Mouse (Mus musculus): ENCODE measurements around the gene Inafm2. TPM values are rescaled to one million over a fixed set of nuclear protein-coding genes. Genes with fewer than 3 reads are reported as not detected.

Gene Inafm2
- polyA plus RNA-seq, 2 experiments = 5.0 to 18.3 TPM

- ATAC-seq (ENCODE audit: insufficient read depth) = no peak
- WGBS (ENCODE audit: insufficient replicate concordance) = 16% methylated on average over 4 of the region's 4 CpGs
- no peak overlapping the region for H3K9ac ChIP-seq (replicated peaks)
- DNase-seq (ENCODE audit: low read depth in 3 of 3, low spot score in 3 of 3) = no peak
- TF ChIP-seq CTCF (IDR thresholded peaks at IDR 0.05; ENCODE audit: low read depth) = no peak
- TF ChIP-seq EP300 (IDR thresholded peaks at IDR 0.05; ENCODE audit: low read depth) = no peak
- H3K27me3 ChIP-seq (ENCODE audit: control insufficient read depth, insufficient read depth, low read length) = peaks cover 7% of the 10 kb centered on the region
- no peak overlapping the region for H3K4me3 ChIP-seq (ENCODE audit: insufficient read depth in 1 of 2, low read depth in 2 of 2, low read length in 2 of 2)
- H3K9me3 ChIP-seq (ENCODE audit: control insufficient read depth, low read length) = no peaks in the 10 kb centered on the region
- peaks cover 6 to 19% of the 10 kb centered on the region in 2 experiments for H3K4me1 ChIP-seq (replicated peaks; ENCODE audit: control insufficient read depth in 2 of 2, insufficient read depth in 2 of 2, low read length in 1 of 2)
- no peaks in the 10 kb centered on the region for H3K36me3 ChIP-seq (replicated peaks; ENCODE audit: control insufficient read depth, insufficient read depth, low read depth)
- no peak overlapping the region for H3K27ac ChIP-seq
- H3K4me2 ChIP-seq (ENCODE audit: low read depth) = no peak overlapping the region
Measured at GRCm38 (mm10) chr2:118782303-118782702, 36.7 kb downstream of the Inafm2 start.

GRCm38 (mm10) chr2:118783093-118783492 lies 37.5 kb downstream of the Inafm2 start:
- Histone ChIP-seq H3K27ac (no peak overlapping the region), H3K4me2 (ENCODE audit: low read depth) (no peak overlapping the region), H3K4me1 (replicated peaks; ENCODE audit: control insufficient read depth in 2 of 2, insufficient read depth in 2 of 2, low read length in 1 of 2) (peaks cover 6 to 19% of the 10 kb centered on the region in 2 experiments), H3K9ac (replicated peaks) (no peak overlapping the region), H3K4me3 (ENCODE audit: insufficient read depth in 1 of 2, low read depth in 2 of 2, low read length in 2 of 2) (no peak overlapping the region), H3K9me3 (ENCODE audit: control insufficient read depth, low read length) (no peaks in the 10 kb centered on the region), H3K27me3 (ENCODE audit: control insufficient read depth, insufficient read depth, low read length) (peaks cover 7% of the 10 kb centered on the region), H3K36me3 (replicated peaks; ENCODE audit: control insufficient read depth, insufficient read depth, low read depth) (no peaks in the 10 kb centered on the region)
- ATAC-seq (ENCODE audit: insufficient read depth) (no peak), DNase-seq (ENCODE audit: low read depth in 3 of 3, low spot score in 3 of 3) (no peak)
- 21% methylated on average over 5 of the region's 5 CpGs for WGBS (ENCODE audit: insufficient replicate concordance)
- TF ChIP-seq CTCF (IDR thresholded peaks at IDR 0.05; ENCODE audit: low read depth) (no peak), EP300 (IDR thresholded peaks at IDR 0.05; ENCODE audit: low read depth) (no peak)

DNA sequence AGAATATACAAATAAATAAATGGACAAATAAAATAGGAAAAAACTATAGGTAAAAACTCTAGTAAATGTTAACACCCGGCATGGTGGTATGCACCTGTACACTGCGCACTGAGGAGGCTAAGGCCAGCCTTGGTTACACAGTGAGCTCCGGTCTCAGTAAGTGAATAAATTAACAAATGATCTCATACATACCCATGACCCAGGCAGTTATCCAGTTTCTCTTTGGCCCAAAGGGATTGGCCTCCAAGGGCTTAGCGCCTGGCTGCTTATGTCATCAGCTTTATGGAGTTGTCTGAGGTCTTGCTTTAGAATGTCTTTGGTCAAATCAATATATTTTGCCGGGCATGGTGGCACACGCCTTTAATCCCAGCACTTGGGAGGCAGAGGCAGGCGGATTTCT lies 38.1 kb downstream of the Inafm2 start:
- Histone ChIP-seq H3K4me2 (ENCODE audit: low read depth) (no peak overlapping the region), H3K9me3 (ENCODE audit: control insufficient read depth, low read length) (no peaks in the 10 kb centered on the region), H3K27ac (no peak overlapping the region), H3K9ac (replicated peaks) (no peak overlapping the region), H3K36me3 (replicated peaks; ENCODE audit: control insufficient read depth, insufficient read depth, low read depth) (no peaks in the 10 kb centered on the region), H3K4me3 (ENCODE audit: insufficient read depth in 1 of 2, low read depth in 2 of 2, low read length in 2 of 2) (no peak overlapping the region), H3K4me1 (replicated peaks; ENCODE audit: control insufficient read depth in 2 of 2, insufficient read depth in 2 of 2, low read length in 1 of 2) (peaks cover 6 to 19% of the 10 kb centered on the region in 2 experiments), H3K27me3 (ENCODE audit: control insufficient read depth, insufficient read depth, low read length) (peaks cover 7% of the 10 kb centered on the region)
- 78% methylated on average over 7 of the region's 7 CpGs for WGBS (ENCODE audit: insufficient replicate concordance)
- TF ChIP-seq CTCF (IDR thresholded peaks at IDR 0.05; ENCODE audit: low read depth) = no peak
- TF ChIP-seq EP300 (IDR thresholded peaks at IDR 0.05; ENCODE audit: low read depth) = no peak
- ATAC-seq (ENCODE audit: insufficient read depth) (no peak), DNase-seq (ENCODE audit: low read depth in 3 of 3, low spot score in 3 of 3) (no peak)

DNA sequence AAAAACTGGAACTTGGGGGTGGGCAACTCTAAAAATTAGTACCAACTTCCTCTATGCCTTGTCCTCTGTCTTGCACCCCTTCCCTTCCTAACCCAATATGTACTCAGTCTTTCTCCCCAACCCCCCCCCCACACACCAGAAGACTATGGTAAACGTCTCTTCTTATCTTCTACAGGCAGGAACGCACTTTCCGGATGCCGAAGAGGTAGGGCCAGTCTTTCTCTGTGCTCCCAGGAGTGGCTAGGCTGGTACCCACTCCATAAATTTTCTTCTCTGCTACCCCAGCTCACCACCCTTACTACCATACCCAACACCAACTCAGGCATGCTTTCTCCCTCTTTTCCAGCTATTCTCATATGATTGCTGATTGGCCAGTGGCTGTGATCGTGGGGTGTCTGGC lies 41.0 kb downstream of the Inafm2 start:
- no peak overlapping the region for H3K4me3 ChIP-seq (ENCODE audit: insufficient read depth in 1 of 2, low read depth in 2 of 2, low read length in 2 of 2)
- H3K9ac ChIP-seq (replicated peaks) = no peak overlapping the region
- WGBS (ENCODE audit: insufficient replicate concordance) = 36% methylated on average over 5 of the region's 5 CpGs
- no peak for TF ChIP-seq EP300 (IDR thresholded peaks at IDR 0.05; ENCODE audit: low read depth)
- no peak for TF ChIP-seq CTCF (IDR thresholded peaks at IDR 0.05; ENCODE audit: low read depth)
- ATAC-seq (ENCODE audit: insufficient read depth) = peak; percentile 36; the same call in 1 of the 2 replicates
- H3K36me3 ChIP-seq (replicated peaks; ENCODE audit: control insufficient read depth, insufficient read depth, low read depth) = no peaks in the 10 kb centered on the region
- no peaks in the 10 kb centered on the region for H3K9me3 ChIP-seq (ENCODE audit: control insufficient read depth, low read length)
- peaks cover 10 to 19% of the 10 kb centered on the region in 2 experiments for H3K4me1 ChIP-seq (replicated peaks; ENCODE audit: control insufficient read depth in 2 of 2, insufficient read depth in 2 of 2, low read length in 1 of 2)
- no peak overlapping the region for H3K4me2 ChIP-seq (ENCODE audit: low read depth)
- H3K27me3 ChIP-seq (ENCODE audit: control insufficient read depth, insufficient read depth, low read length) = no peaks in the 10 kb centered on the region; the same call in 1 of the 2 replicates
- no peak for DNase-seq (ENCODE audit: low read depth in 3 of 3, low spot score in 3 of 3)
- no peak overlapping the region for H3K27ac ChIP-seq

GRCm38 (mm10) chr2:118789501-118789900 lies 43.9 kb downstream of the Inafm2 start:
- no peaks in the 10 kb centered on the region for H3K27me3 ChIP-seq (ENCODE audit: control insufficient read depth, insufficient read depth, low read length)
- no peaks in the 10 kb centered on the region for H3K36me3 ChIP-seq (replicated peaks; ENCODE audit: control insufficient read depth, insufficient read depth, low read depth)
- no peak overlapping the region for H3K9ac ChIP-seq (replicated peaks)
- no peak overlapping the region for H3K4me3 ChIP-seq (ENCODE audit: insufficient read depth in 1 of 2, low read depth in 2 of 2, low read length in 2 of 2)
- no peak for ATAC-seq (ENCODE audit: insufficient read depth)
- no peak overlapping the region for H3K4me2 ChIP-seq (ENCODE audit: low read depth)
- 82% methylated on average over 11 of the region's 11 CpGs for WGBS (ENCODE audit: insufficient replicate concordance)
- no peaks in the 10 kb centered on the region for H3K9me3 ChIP-seq (ENCODE audit: control insufficient read depth, low read length)
- H3K27ac ChIP-seq = no peak overlapping the region
- no peak for DNase-seq (ENCODE audit: low read depth in 3 of 3, low spot score in 3 of 3)
- no peak for TF ChIP-seq EP300 (IDR thresholded peaks at IDR 0.05; ENCODE audit: low read depth)
- no peak for TF ChIP-seq CTCF (IDR thresholded peaks at IDR 0.05; ENCODE audit: low read depth)
- H3K4me1 ChIP-seq (replicated peaks; ENCODE audit: control insufficient read depth in 2 of 2, insufficient read depth in 2 of 2, low read length in 1 of 2) = peaks cover 10 to 24% of the 10 kb centered on the region in 2 experiments

Data from liver, embryonic 14.5 days (tissue).